Mouse (Mus musculus) monocyte, adult 59 days (primary cell): Measurements from ENCODE around the gene Tpsab1. TPM values are rescaled to one million over a fixed set of nuclear protein-coding genes. Genes with fewer than 3 reads are reported as not detected.

ENCODE experiments used
- total RNA-seq, 2 experiments: library from RNA; stranded (reverse); gene quantifications; one replicate each; pipeline ENCODE4 v1.2.4; 2023

The Tpsab1 gene
- not detected for total RNA-seq

GRCm38 (mm10) chr17:25345462-25345861 is at the start of gene Tpsab1:
Gene Tpsab1 (minus strand): TSS chr17:25345562.

GRCm38 (mm10) chr17:25368973-25369372 is 23.6 kb upstream of the Tpsab1 start, which contains the start of gene Tpsg1:
Gene Tpsg1 (plus strand): TSS chr17:25369273.

GRCm38 (mm10) chr17:25366005-25366404 is 20.6 kb upstream of the Tpsab1 start, which contains the start of gene Tpsb2:
Gene Tpsb2 (plus strand): TSS chr17:25366305.

GRCm38 (mm10) chr17:25318354-25318753 is 27.0 kb downstream of the Tpsab1 start, which contains the start of gene Prss29:
Gene Prss29 (plus strand): TSS chr17:25318654.

GRCm38 (mm10) chr17:25308346-25308745 is 37.0 kb downstream of the Tpsab1 start, which contains the start of gene Prss28:
Gene Prss28 (plus strand): TSS chr17:25308646.

GRCm38 (mm10) chr17:25298094-25298493 is 47.3 kb downstream of the Tpsab1 start, which contains the start of gene Prss34:
Gene Prss34 (plus strand): TSS chr17:25298394.

Other genes starting within 250 kb of the Tpsab1 start
- 10 to 100 TPM; 14.6 to 15.3 TPM for gene Telo2, start 229.6 kb downstream of the Tpsab1 start, total RNA-seq
- gene Ptx4, start 224.8 kb downstream of the Tpsab1 start, total RNA-seq: not detected
- gene Clcn7, start 212.2 kb downstream of the Tpsab1 start, total RNA-seq: 10 to 100 TPM; 36.7 to 44.1 TPM
- under 1 TPM in 1 of 2 experiments, not detected in 1; 0.39 TPM for gene Ccdc154, start 183.1 kb downstream of the Tpsab1 start, total RNA-seq
- gene Gm38655, start 170.1 kb downstream of the Tpsab1 start, total RNA-seq: not detected
- 1 to 10 TPM; 7.7 to 7.8 TPM for gene BC003965, start 161.0 kb downstream of the Tpsab1 start, total RNA-seq
- 10 to 100 TPM; 23.5 to 23.7 TPM for gene Unkl, start 157.2 kb downstream of the Tpsab1 start, total RNA-seq
- gene Gnptg, start 105.4 kb downstream of the Tpsab1 start, total RNA-seq: 10 to 100 TPM; 19.2 to 22.1 TPM
- gene Tsr3, start 105.4 kb downstream of the Tpsab1 start, total RNA-seq: 10 to 100 TPM; 10.4 to 11.6 TPM
- gene Baiap3, start 89.2 kb downstream of the Tpsab1 start, total RNA-seq: 1 to 10 TPM in 1 of 2 experiments, under 1 TPM in 1; 0.81 to 1.7 TPM
- 100 to 1,000 TPM; 288 to 298 TPM for gene Ube2i, start 70.9 kb downstream of the Tpsab1 start, total RNA-seq
- 10 to 100 TPM in 1 of 2 experiments, 1 to 10 TPM in 1; 6.3 to 11.9 TPM for gene Prss34, start 47.2 kb downstream of the Tpsab1 start, total RNA-seq
- gene Prss28, start 36.9 kb downstream of the Tpsab1 start, total RNA-seq: not detected
- 1 to 10 TPM; 2.1 to 2.6 TPM for gene Prss29, start 26.9 kb downstream of the Tpsab1 start, total RNA-seq
- gene Tpsb2, start 20.7 kb upstream of the Tpsab1 start, total RNA-seq: not detected
- not detected for gene Tpsg1, start 23.7 kb upstream of the Tpsab1 start, total RNA-seq
- gene Cacna1h, start 88.2 kb upstream of the Tpsab1 start, total RNA-seq: under 1 TPM; 0.08 to 0.43 TPM
- gene Tekt4, start 109.1 kb upstream of the Tpsab1 start, total RNA-seq: not detected
- not detected for gene Sstr5, start 151.7 kb upstream of the Tpsab1 start, total RNA-seq
- under 1 TPM in 1 of 2 experiments, not detected in 1; 0.18 TPM for gene Sox8, start 225.1 kb upstream of the Tpsab1 start, total RNA-seq
- 10 to 100 TPM; 38.1 to 41.1 TPM for gene Lmf1, start 233.5 kb upstream of the Tpsab1 start, total RNA-seq